Mouse (Mus musculus): ENCODE data around the gene Pak6. TPM values are rescaled to one million over a fixed set of nuclear protein-coding genes. Genes with fewer than 3 reads are reported as not detected.

The Pak6 gene
- polyA plus RNA-seq, 1 experiment: 8.2 TPM

DNA sequence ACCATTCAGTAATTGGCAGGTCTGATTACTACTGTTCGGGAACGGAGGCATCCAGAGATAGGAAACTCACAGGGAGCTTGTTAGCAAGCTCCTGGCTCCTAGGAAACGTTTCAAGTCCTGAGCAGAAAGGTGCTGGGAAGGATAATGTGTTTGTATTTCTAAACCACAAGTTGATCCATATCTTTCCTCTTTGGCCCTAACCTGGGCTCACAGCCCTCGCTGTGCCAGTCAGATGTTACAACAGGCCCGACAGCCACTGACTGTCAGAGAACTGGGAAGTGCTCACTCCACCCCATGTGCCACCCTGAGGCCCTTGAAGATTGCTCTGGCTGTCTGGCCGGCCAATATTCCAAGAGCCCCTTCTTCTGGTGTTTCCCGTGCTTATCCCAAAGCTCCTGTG lies 11.4 kb downstream of the Pak6 start:
- H3K4me3 ChIP-seq (replicated peaks; ENCODE audit: extremely low read depth, low read depth, low read length): no peak overlapping the region
- WGBS: 41% methylated on average over 7 of the region's 7 CpGs
- TF ChIP-seq CTCF (IDR thresholded peaks at IDR 0.05; ENCODE audit: insufficient read depth, low read length) (no peak), POLR2A (IDR thresholded peaks at IDR 0.05; ENCODE audit: borderline replicate concordance, extremely low read depth, low read depth, low read length) (no peak)
- H3K4me1 ChIP-seq (ENCODE audit: control insufficient read depth, insufficient read depth, low read length): peaks cover 4% of the 10 kb centered on the region; the same call in 1 of the 2 replicates
- DNase-seq: no peak

GRCm38 (mm10) chr2:118676839-118677741 lies 14.0 kb downstream of the Pak6 start:
- Histone ChIP-seq H3K4me3 (replicated peaks; ENCODE audit: extremely low read depth, low read depth, low read length) (peak overlapping the region; percentile 57), H3K4me1 (ENCODE audit: control insufficient read depth, insufficient read depth, low read length) (peaks cover 4% of the 10 kb centered on the region; the same call in 1 of the 2 replicates)
- DNase-seq: peak; percentile 57
- TF ChIP-seq CTCF (IDR thresholded peaks at IDR 0.05; ENCODE audit: insufficient read depth, low read length): no peak
- no peak for TF ChIP-seq POLR2A (IDR thresholded peaks at IDR 0.05; ENCODE audit: borderline replicate concordance, extremely low read depth, low read depth, low read length)
- WGBS: 2% methylated on average over 89 of the region's 89 CpGs

GRCm38 (mm10) chr2:118677817-118678216 lies 14.7 kb downstream of the Pak6 start:
- DNase-seq: peak; percentile 47
- WGBS: 32% methylated on average over 4 of the region's 4 CpGs
- peaks cover 4% of the 10 kb centered on the region; the same call in 1 of the 2 replicates for H3K4me1 ChIP-seq (ENCODE audit: control insufficient read depth, insufficient read depth, low read length)
- no peak for TF ChIP-seq POLR2A (IDR thresholded peaks at IDR 0.05; ENCODE audit: borderline replicate concordance, extremely low read depth, low read depth, low read length)
- TF ChIP-seq CTCF (IDR thresholded peaks at IDR 0.05; ENCODE audit: insufficient read depth, low read length): no peak
- no peak overlapping the region for H3K4me3 ChIP-seq (replicated peaks; ENCODE audit: extremely low read depth, low read depth, low read length)

DNA sequence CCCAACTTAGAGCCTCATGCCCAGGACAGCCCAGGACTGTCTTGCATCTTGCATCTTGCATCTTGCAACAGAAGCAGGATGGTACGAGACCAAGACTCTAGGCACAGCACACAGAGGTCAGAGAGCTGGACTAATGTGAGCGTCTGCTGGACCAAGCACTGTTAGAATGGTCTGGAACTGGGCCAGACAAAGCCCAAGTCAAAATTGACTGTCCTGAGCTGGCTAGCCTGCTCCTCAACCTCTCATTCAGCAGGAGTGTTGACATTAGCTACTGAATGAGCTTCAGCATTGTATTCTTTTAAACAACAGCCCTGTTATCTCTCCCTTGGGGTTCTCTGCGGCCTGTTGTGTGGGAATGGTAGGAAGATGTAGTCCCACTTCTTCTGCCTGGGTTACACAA lies 16.5 kb downstream of the Pak6 start:
- TF ChIP-seq CTCF (IDR thresholded peaks at IDR 0.05; ENCODE audit: insufficient read depth, low read length): no peak
- TF ChIP-seq POLR2A (IDR thresholded peaks at IDR 0.05; ENCODE audit: borderline replicate concordance, extremely low read depth, low read depth, low read length): no peak
- Histone ChIP-seq H3K4me1 (ENCODE audit: control insufficient read depth, insufficient read depth, low read length) (peaks cover 4% of the 10 kb centered on the region; the same call in 1 of the 2 replicates), H3K4me3 (replicated peaks; ENCODE audit: extremely low read depth, low read depth, low read length) (no peak overlapping the region)
- peak; percentile 34 for DNase-seq
- 43% methylated on average over 3 of the region's 3 CpGs for WGBS

DNA sequence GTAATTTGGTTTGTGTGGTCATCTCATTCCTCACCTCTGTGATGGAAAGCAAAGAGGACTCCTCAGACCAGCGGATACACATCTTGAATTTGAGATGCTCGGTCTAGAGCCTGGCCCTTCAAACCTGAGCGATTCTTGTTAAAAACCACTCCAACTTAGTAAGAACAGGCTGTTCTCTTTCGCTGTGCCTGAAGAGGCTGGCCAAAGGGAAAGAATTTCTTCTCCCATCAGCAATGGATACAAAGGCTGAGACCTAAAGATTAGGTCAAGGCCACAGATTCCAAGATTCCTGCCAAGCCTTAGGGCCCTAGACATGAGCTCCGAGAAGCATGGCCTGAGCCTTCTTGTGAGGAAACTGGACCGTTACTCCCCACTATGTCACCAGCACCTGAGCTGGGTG lies 17.8 kb downstream of the Pak6 start:
- TF ChIP-seq POLR2A (IDR thresholded peaks at IDR 0.05; ENCODE audit: borderline replicate concordance, extremely low read depth, low read depth, low read length) (no peak), CTCF (IDR thresholded peaks at IDR 0.05; ENCODE audit: insufficient read depth, low read length) (no peak)
- 84% methylated on average over 6 of the region's 6 CpGs for WGBS
- Histone ChIP-seq H3K4me1 (ENCODE audit: control insufficient read depth, insufficient read depth, low read length) (peaks cover 4% of the 10 kb centered on the region; the same call in 1 of the 2 replicates), H3K4me3 (replicated peaks; ENCODE audit: extremely low read depth, low read depth, low read length) (no peak overlapping the region)
- peak; percentile 11 for DNase-seq

- 55% methylated on average over 8 of the region's 8 CpGs for WGBS
- TF ChIP-seq POLR2A (IDR thresholded peaks at IDR 0.05; ENCODE audit: borderline replicate concordance, extremely low read depth, low read depth, low read length) (no peak), CTCF (IDR thresholded peaks at IDR 0.05; ENCODE audit: insufficient read depth, low read length) (no peak)
- no peak overlapping the region for H3K4me3 ChIP-seq (replicated peaks; ENCODE audit: extremely low read depth, low read depth, low read length)
- DNase-seq: no peak
- H3K4me1 ChIP-seq (ENCODE audit: control insufficient read depth, insufficient read depth, low read length): no peaks in the 10 kb centered on the region
Observed at GRCm38 (mm10) chr2:118682544-118683260, 19.6 kb downstream of the Pak6 start.

DNA sequence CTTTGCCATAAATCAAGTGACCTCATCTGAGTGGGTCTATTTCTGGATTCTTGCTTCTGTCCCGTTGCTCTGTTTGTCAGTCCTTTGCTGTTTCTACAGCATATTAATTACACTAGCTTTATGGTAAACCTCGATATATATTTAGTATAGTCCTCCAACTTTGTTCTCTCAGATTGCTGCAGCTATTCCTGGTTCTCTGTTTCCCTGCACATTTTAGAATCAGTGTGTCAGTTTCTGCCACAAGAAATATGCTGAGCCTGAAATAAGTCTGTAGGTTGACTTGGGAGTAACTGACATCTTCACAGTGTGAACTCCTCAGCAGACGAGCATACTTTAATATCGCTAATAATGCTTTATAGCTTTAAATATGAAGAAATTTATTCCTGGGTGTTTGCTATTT lies 22.0 kb downstream of the Pak6 start:
- no peak overlapping the region for H3K4me3 ChIP-seq (replicated peaks; ENCODE audit: extremely low read depth, low read depth, low read length)
- no peaks in the 10 kb centered on the region for H3K4me1 ChIP-seq (ENCODE audit: control insufficient read depth, insufficient read depth, low read length)
- DNase-seq: no peak
- TF ChIP-seq CTCF (IDR thresholded peaks at IDR 0.05; ENCODE audit: insufficient read depth, low read length): no peak
- no peak for TF ChIP-seq POLR2A (IDR thresholded peaks at IDR 0.05; ENCODE audit: borderline replicate concordance, extremely low read depth, low read depth, low read length)
- WGBS: 85% methylated on average over 4 of the region's 4 CpGs

GRCm38 (mm10) chr2:118686693-118687092 lies 23.6 kb downstream of the Pak6 start:
- no peak for DNase-seq
- TF ChIP-seq POLR2A (IDR thresholded peaks at IDR 0.05; ENCODE audit: borderline replicate concordance, extremely low read depth, low read depth, low read length) (no peak), CTCF (IDR thresholded peaks at IDR 0.05; ENCODE audit: insufficient read depth, low read length) (no peak)
- Histone ChIP-seq H3K4me3 (replicated peaks; ENCODE audit: extremely low read depth, low read depth, low read length) (no peak overlapping the region), H3K4me1 (ENCODE audit: control insufficient read depth, insufficient read depth, low read length) (no peaks in the 10 kb centered on the region)
- WGBS: 47% methylated on average over 8 of the region's 8 CpGs

GRCm38 (mm10) chr2:118687791-118688190 lies 24.7 kb downstream of the Pak6 start:
- no peak for DNase-seq
- no peak overlapping the region for H3K4me3 ChIP-seq (replicated peaks; ENCODE audit: extremely low read depth, low read depth, low read length)
- no peaks in the 10 kb centered on the region for H3K4me1 ChIP-seq (ENCODE audit: control insufficient read depth, insufficient read depth, low read length)
- TF ChIP-seq POLR2A (IDR thresholded peaks at IDR 0.05; ENCODE audit: borderline replicate concordance, extremely low read depth, low read depth, low read length) (no peak), CTCF (IDR thresholded peaks at IDR 0.05; ENCODE audit: insufficient read depth, low read length) (no peak)
- WGBS: 85% methylated on average over 3 of the region's 3 CpGs
